Mouse (Mus musculus) midbrain, embryonic 16.5 days (tissue): ENCODE data around the gene Kmt2b. TPM values are rescaled to one million over a fixed set of nuclear protein-coding genes. Genes with fewer than 3 reads are reported as not detected.

Experiments used
- ATAC-seq: fragments of 200-750 bp; cut with Nextera tagmentation; 2 replicates; pipeline ENCODE4 v1.8.0; 2017; ENCODE audit warnings: moderate TSS enrichment
- H3K27ac ChIP-seq: fragments of 300-500 bp; sonication (generic); 2 replicates; pipeline ENCODE4 v1.5.1; 2014; ENCODE audit warnings: mild to moderate bottlenecking, low read length, mixed read lengths
- H3K27me3 ChIP-seq: fragments of 300-500 bp; sonication (generic); 2 replicates; pipeline ENCODE4 v1.6.1; 2014; ENCODE audit warnings: low read depth, low read length, mixed read lengths; ENCODE audit not compliant: control insufficient read depth, insufficient read depth
- H3K36me3 ChIP-seq: fragments of 300-500 bp; sonication (generic); 2 replicates; pipeline ENCODE4 v1.6.1; 2014; ENCODE audit warnings: mild to moderate bottlenecking, low read length, moderate library complexity, mixed read lengths; ENCODE audit not compliant: control insufficient read depth, insufficient read depth
- H3K4me1 ChIP-seq: fragments of 300-500 bp; sonication (generic); 2 replicates; pipeline ENCODE4 v1.6.1; 2014; ENCODE audit warnings: mild to moderate bottlenecking, low read length, mixed read lengths; ENCODE audit not compliant: control insufficient read depth, insufficient read depth
- H3K4me2 ChIP-seq: fragments of 300-500 bp; sonication (generic); 2 replicates; pipeline ENCODE4 v1.6.1; 2014; ENCODE audit warnings: mild to moderate bottlenecking, low read length, mixed read lengths
- H3K4me3 ChIP-seq: fragments of 300-500 bp; sonication (generic); 2 replicates; pipeline ENCODE4 v1.5.1; 2014; ENCODE audit warnings: low read depth, mild to moderate bottlenecking, low read length, moderate library complexity, mixed read lengths
- H3K9ac ChIP-seq: fragments of 300-500 bp; sonication (generic); 2 replicates; pipeline ENCODE4 v1.6.1; 2014; ENCODE audit warnings: low read depth, low read length, mixed read lengths
- H3K9me3 ChIP-seq: fragments of 300-500 bp; sonication (generic); replicated peaks from 2 replicates; pipeline ENCODE4 v1.6.1; 2014; ENCODE audit warnings: mild to moderate bottlenecking, low read length, mixed read lengths; ENCODE audit not compliant: control insufficient read depth, poor library complexity, severe bottlenecking
- WGBS: fragments of 180-500 bp; shearing (Covaris S2); extraction: QIAGEN DNeasy Blood & Tissue Kit; methylation state at CpG from one replicate; pipeline ENCODE4 v1.1.7; 2014; 5-methylcytosine and 5-hydroxymethylcytosine counted together
- polyA plus RNA-seq: library from polyadenylated mRNA; unstranded; fragments of >200 nt; fragmentation: Nextera tagmentation; extraction: Ambion mirVana; gene quantifications from 2 replicates; pipeline ENCODE4 v1.2.1, GENCODE M21; 2015

The Kmt2b gene
- polyA plus RNA-seq, 1 experiment from 2014 or later, result 9.1 TPM

GRCm38 (mm10) chr7:30594510-30595024, 6.0 kb upstream of the Kmt2b start:
- Histone ChIP-seq H3K27me3 (no peaks in the 10 kb centered on the region), H3K4me1 (peaks cover 6% of the 10 kb centered on the region), H3K9ac (no peak overlapping the region), H3K4me3 (no peak overlapping the region), H3K9me3 (no peaks in the 10 kb centered on the region), H3K27ac (no peak overlapping the region), H3K4me2 (no peak overlapping the region), H3K36me3 (no peaks in the 10 kb centered on the region)
- ATAC-seq, result no peak
- WGBS, result 59% methylated on average over 4 of the region's 4 CpGs

- Histone ChIP-seq H3K4me1 (peaks cover 5% of the 10 kb centered on the region), H3K9me3 (no peaks in the 10 kb centered on the region), H3K9ac (no peak overlapping the region), H3K27ac (no peak overlapping the region), H3K27me3 (no peaks in the 10 kb centered on the region), H3K4me3 (no peak overlapping the region), H3K4me2 (no peak overlapping the region), H3K36me3 (no peaks in the 10 kb centered on the region)
- 65% methylated on average over 10 of the region's 10 CpGs for WGBS
- no peak for ATAC-seq
These were observed 5.3 kb upstream of the Kmt2b start for GRCm38 (mm10) chr7:30593579-30594509.

GRCm38 (mm10) chr7:30592772-30593423, 4.4 kb upstream of the Kmt2b start:
- 58% methylated on average over 5 of the region's 5 CpGs for WGBS
- Histone ChIP-seq H3K27me3 (no peaks in the 10 kb centered on the region), H3K4me1 (peaks cover 5% of the 10 kb centered on the region), H3K36me3 (no peaks in the 10 kb centered on the region), H3K4me2 (no peak overlapping the region), H3K27ac (no peak overlapping the region), H3K9ac (no peak overlapping the region), H3K4me3 (no peak overlapping the region), H3K9me3 (no peaks in the 10 kb centered on the region)
- ATAC-seq, result no peak

GRCm38 (mm10) chr7:30591605-30591951, 3.1 kb upstream of the Kmt2b start:
- no peak overlapping the region for H3K9ac ChIP-seq
- H3K9me3 ChIP-seq, result no peaks in the 10 kb centered on the region
- H3K27ac ChIP-seq, result no peak overlapping the region
- no peaks in the 10 kb centered on the region for H3K36me3 ChIP-seq
- WGBS, result 15% methylated on average over 4 of the region's 4 CpGs
- ATAC-seq, result no peak
- H3K4me2 ChIP-seq, result no peak overlapping the region
- no peak overlapping the region for H3K4me3 ChIP-seq
- H3K27me3 ChIP-seq, result no peaks in the 10 kb centered on the region
- peaks cover 16% of the 10 kb centered on the region for H3K4me1 ChIP-seq

GRCm38 (mm10) chr7:30590927-30591604, 2.5 kb upstream of the Kmt2b start:
- ATAC-seq, result no peak
- Histone ChIP-seq H3K27ac (no peak overlapping the region), H3K4me3 (no peak overlapping the region), H3K9me3 (no peaks in the 10 kb centered on the region), H3K36me3 (0 out of 2 replicates have a peak, but pooled peaks cover 3% of the 10 kb centered on the region), H3K9ac (no peak overlapping the region), H3K27me3 (no peaks in the 10 kb centered on the region), H3K4me1 (peaks cover 16% of the 10 kb centered on the region), H3K4me2 (no peak overlapping the region)
- 80% methylated on average over 9 of the region's 9 CpGs for WGBS

GRCm38 (mm10) chr7:30589435-30590301, 1.1 kb upstream of the Kmt2b start:
- Histone ChIP-seq H3K4me1 (peaks cover 16% of the 10 kb centered on the region), H3K36me3 (peaks cover 11% of the 10 kb centered on the region; the same call in 1 of the 2 replicates), H3K27me3 (no peaks in the 10 kb centered on the region), H3K4me2 (peak overlapping the region; percentile 66), H3K9ac (peak overlapping the region; percentile 94), H3K4me3 (peak overlapping the region; percentile 94), H3K27ac (peak overlapping the region; percentile 93), H3K9me3 (no peaks in the 10 kb centered on the region)
- ATAC-seq, result peak; percentile 74
- WGBS, result 29% methylated on average over 40 of the region's 40 CpGs

- H3K36me3 ChIP-seq, result peaks cover 27% of the 10 kb centered on the region; the same call in 1 of the 2 replicates
- H3K4me2 ChIP-seq, result peak overlapping the region; percentile 94
- peak overlapping the region; percentile 94 for H3K4me3 ChIP-seq
- no peaks in the 10 kb centered on the region for H3K27me3 ChIP-seq
- H3K27ac ChIP-seq, result peak overlapping the region; percentile 93
- WGBS, result 1% methylated on average over 41 of the region's 67 CpGs
- H3K9me3 ChIP-seq, result no peaks in the 10 kb centered on the region
- H3K4me1 ChIP-seq, result peaks cover 16% of the 10 kb centered on the region
- ATAC-seq, result peak; percentile 44
- H3K9ac ChIP-seq, result peak overlapping the region; percentile 94
These were observed 471 bp downstream of the Kmt2b start for GRCm38 (mm10) chr7:30587842-30588667.
